Mouse (Mus musculus): ENCODE data around the gene Gemin4.

DNA sequence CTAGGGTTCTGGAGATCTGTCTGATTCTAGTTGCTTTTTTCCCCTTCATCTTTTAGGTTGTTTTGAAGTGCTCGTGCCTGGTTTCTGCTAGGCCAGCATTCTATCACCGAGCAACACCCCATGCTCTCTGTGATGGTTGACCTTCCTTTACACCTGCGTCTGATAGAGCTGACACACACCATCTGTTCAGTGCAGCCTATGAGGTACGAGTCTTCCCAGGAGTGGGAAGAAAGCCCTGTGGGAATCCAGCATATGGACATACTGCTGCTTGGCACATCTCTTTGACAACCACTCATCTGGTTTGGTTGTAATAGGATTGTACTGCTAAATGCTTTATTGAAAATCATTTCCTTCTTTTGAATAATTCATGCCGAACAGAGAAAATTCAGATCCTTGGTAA is 47.3 kb downstream of the Gemin4 start:
- TF ChIP-seq CTCF (IDR thresholded peaks at IDR 0.05; ENCODE audit: borderline replicate concordance, insufficient read depth, low read length) = no peak
- no peak for TF ChIP-seq POLR2A (IDR thresholded peaks at IDR 0.05; ENCODE audit: low read depth, low read length)

All from embryonic fibroblast, embryonic 13.5 days (primary cell).